Mouse (Mus musculus) olfactory bulb, adult 2 months (tissue): ENCODE measurements around the gene Rhag. TPM values are rescaled to one million over a fixed set of nuclear protein-coding genes. Genes with fewer than 3 reads are reported as not detected.

ENCODE experiments used
- H3K27ac ChIP-seq: fragments of 200-500 bp; 2 replicates; pipeline ENCODE4 v1.5.1; 2012; ENCODE audit warnings: low read depth, low read length; ENCODE audit not compliant: insufficient read depth
- H3K4me1 ChIP-seq: fragments of 200-500 bp; 2 replicates; pipeline ENCODE4 v1.6.1; 2012; ENCODE audit warnings: low read length; ENCODE audit not compliant: control insufficient read depth, insufficient read depth
- H3K4me3 ChIP-seq: fragments of 200-500 bp; 2 replicates; pipeline ENCODE4 v1.5.1; 2012; ENCODE audit warnings: mild to moderate bottlenecking, low read depth, low read length, moderate library complexity; ENCODE audit not compliant: insufficient read depth
- CTCF ChIP-seq: fragments of 200-500 bp; IDR thresholded peaks from 2 replicates; pipeline ENCODE4 v1.5.1; 2012; ENCODE audit warnings: low read depth, mild to moderate bottlenecking, low read length, moderate library complexity; ENCODE audit not compliant: insufficient read depth
- POLR2A ChIP-seq: fragments of 200-500 bp; IDR thresholded peaks from 2 replicates; pipeline ENCODE4 v1.6.1; 2012; ENCODE audit warnings: mild to moderate bottlenecking, low read depth, low read length, moderate library complexity; ENCODE audit not compliant: insufficient read depth
- WGBS: fragments of 180-500 bp; shearing (Covaris S2); methylation state at CpG from one replicate; pipeline ENCODE4 v1.1.7; 2018; 5-methylcytosine and 5-hydroxymethylcytosine counted together
- polyA plus RNA-seq: library from polyadenylated mRNA; stranded (reverse); fragments of >200 nt; gene quantifications from 2 replicates; pipeline ENCODE4 v1.2.4, GENCODE M21; 2012; ENCODE audit warnings: low replicate concordance; ENCODE audit not compliant: missing spikeins, insufficient read depth, insufficient read length

Gene Rhag
- polyA plus RNA-seq, 1 experiment: not detected

DNA sequence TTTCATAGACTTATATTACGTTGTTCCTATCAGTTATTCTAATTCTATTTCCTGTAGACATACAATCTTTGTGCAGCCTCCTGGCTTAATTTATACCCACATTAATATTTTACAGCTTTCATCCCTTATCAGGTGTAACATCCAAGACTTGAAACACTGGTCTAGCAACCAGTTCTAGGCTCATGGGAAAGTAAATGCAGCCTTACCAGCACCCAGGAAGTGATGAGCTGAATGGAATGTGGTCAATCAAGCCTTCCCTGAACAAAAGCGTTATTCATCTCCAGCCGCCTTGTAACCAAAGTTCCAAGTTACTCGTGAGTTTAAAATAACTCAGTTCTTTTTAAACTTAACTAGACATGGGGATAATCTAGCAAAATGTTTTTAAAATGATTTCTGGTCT lies 74.2 kb downstream of the Rhag start:
- Histone ChIP-seq H3K4me1 (no peaks in the 10 kb centered on the region), H3K4me3 (no peak overlapping the region), H3K27ac (no peak overlapping the region)
- TF ChIP-seq POLR2A (no peak), CTCF (no peak)
- WGBS: 86% methylated on average over 4 of the region's 4 CpGs

DNA sequence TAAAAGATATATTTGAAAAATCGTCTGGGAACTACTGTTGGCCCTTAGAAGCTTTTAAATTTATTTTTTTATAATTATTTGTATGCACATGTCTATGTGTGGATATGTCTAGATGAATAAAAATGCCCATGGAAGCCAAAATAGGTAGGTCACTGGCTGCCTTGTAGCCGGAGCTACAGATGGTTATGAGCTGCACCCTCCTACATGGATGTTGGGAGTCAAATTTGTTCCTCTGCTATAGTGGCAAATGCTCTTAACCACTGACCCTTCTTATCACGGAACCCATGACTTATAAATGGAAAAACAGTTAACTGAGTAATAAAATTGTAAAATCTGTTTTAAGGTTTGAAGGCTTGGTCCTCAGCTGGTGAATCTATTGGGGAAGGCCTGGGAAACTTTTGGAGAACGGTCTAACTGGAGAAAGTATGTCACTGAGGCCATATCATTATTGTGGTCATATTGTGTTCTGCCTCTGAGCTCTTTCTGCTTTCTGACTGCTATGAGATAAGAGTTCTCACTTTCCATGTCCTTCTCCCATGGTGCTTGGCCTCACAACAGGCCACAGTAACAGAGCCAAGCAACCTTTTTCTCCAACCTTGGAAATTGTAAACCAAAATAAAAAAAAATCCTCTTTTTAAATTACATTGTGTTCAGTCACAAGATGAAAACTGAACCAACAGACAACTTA lies 77.1 kb downstream of the Rhag start:
- 85% methylated on average over 4 of the region's 4 CpGs for WGBS
- TF ChIP-seq POLR2A (no peak), CTCF (no peak)

More for the DNA sequence above, 77.1 kb downstream of the Rhag start:
- no peak overlapping the region for H3K4me3 ChIP-seq
- no peak overlapping the region for H3K27ac ChIP-seq
- H3K4me1 ChIP-seq: no peaks in the 10 kb centered on the region

Other genes starting within 250 kb of the Rhag start
- gene Esp6, start 249.6 kb upstream of the Rhag start, polyA plus RNA-seq: not detected in 2 replicates
- gene Esp4, start 212.5 kb upstream of the Rhag start, polyA plus RNA-seq: not detected in 2 replicates
- not detected in 2 replicates for gene Esp3, start 179.1 kb upstream of the Rhag start, polyA plus RNA-seq
- gene Esp1, start 84.0 kb upstream of the Rhag start, polyA plus RNA-seq: not detected in 2 replicates
- gene Crisp2, start 4.1 kb upstream of the Rhag start, polyA plus RNA-seq: not detected in 2 replicates
- gene 9130008F23Rik, start 69.4 kb downstream of the Rhag start, polyA plus RNA-seq: not detected in 2 replicates
- gene Glyatl3, start 103.2 kb downstream of the Rhag start, polyA plus RNA-seq: not detected in 2 replicates
- not detected in 2 replicates for gene Mut, start 123.6 kb downstream of the Rhag start, polyA plus RNA-seq
- not detected in 2 replicates for gene Cenpq, start 123.9 kb downstream of the Rhag start, polyA plus RNA-seq